Mouse (Mus musculus) 416B (cell line): ENCODE measurements around the gene Rab31.

Experiments used
- DNase-seq: peaks from one replicate; pipeline ENCODE4 v3.0.0; 2011; ENCODE audit warnings: low read depth

The Rab31 gene

DNA sequence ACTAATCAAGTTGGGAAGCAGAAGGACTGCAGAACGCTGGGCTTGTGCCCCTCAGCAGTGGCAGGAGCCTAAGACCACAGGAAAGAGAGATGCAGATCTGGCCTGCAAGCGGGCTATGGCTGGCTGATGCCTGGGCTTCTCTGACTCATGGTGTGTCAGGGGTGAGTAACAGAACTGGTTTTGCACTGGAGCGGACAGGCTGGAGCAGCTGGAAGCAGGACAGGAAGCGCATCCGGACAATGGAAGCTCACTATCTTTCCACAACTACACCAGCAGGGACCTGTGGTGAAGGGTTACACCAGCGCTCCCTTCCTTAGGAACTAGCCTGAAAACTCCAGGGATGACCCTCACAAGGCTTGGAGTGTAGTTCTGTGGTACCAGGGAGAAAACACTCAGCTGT is 34.9 kb downstream of the Rab31 start:
- DNase-seq, result peak; percentile 96

GRCm38 (mm10) chr17:65737175-65737574 is 35.4 kb downstream of the Rab31 start:
- DNase-seq, result peak; percentile 81

GRCm38 (mm10) chr17:65735088-65735487 is 37.5 kb downstream of the Rab31 start:
- DNase-seq, result peak; percentile 82

DNA sequence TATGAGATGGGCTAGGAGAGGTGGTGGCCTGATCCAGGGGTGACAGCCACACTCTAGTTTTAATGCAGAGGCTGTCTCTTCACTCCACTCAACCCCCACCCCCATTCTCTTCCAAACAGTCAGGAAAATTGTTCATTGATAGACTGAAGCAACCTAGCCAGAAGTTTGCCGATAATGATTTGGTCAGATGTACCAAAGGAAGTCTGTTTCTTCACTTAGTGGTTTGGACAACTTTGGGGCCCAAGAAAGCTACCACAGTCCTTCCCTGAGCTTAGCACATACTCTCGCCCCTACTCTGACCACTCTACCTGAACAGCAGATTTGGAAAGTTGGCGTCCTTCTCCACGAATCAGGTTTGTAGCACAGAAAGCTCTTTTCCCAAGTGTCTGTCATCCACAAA is 39.9 kb downstream of the Rab31 start:
- DNase-seq, result peak; percentile 68

- DNase-seq, result no peak
Observed at GRCm38 (mm10) chr17:65731710-65732109, 40.8 kb downstream of the Rab31 start.

DNA sequence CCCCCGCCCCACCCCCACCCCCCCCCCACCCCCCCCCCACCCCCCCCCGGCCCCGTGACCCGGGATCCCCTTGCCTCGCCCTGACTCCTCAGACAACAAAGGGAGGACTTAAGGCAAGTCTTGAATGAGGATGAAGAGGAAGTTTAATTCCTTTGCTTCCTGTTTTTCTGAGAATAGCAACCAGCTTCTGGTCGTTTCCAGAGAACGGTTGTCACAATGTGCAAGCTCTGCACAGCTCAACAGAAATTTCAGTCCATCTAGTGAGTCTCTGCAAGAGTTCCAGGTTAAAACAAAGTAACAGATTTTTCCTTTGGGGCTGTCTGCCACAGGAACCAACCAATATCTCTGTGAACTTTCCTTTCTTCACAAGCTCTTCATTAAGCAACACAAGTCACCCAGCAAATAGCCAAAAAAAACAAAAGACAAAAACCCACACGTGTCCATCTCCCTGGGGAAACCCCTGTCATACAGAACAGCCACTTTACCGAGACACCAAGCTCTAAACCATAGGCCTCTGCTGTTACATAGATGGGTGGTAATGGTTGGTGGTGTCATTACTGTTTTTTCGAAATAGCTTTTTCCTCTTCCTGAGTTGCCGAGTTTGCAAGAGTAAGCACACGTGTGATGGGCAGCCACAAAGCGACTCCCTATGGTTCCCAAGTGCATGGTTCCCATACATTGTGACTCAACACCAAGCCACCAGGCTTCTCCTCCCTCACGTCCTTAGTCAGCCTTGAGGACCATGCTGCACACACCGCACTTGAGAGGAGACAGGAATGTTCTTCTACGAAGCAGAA is 42.4 kb downstream of the Rab31 start:
- DNase-seq, result peak; percentile 83

DNA sequence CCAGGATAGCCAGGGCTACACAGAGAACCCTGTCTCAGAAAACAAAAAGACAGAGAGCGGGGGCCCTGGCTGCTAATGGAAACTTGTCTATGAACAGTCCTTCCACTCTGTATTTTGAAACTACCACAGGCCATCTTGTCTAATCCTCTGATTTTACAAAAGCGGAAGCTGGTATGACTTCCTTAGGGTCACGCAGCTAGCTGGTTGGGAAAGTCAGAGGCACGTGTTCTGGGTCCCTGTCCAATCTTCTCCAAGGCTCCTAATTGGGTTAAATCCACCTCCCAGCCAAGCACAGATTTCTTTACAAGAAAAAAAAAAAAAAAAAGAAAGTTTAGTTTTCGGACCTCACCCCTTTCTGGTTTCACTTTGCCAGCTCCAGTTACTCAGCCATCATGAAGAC is 45.8 kb downstream of the Rab31 start:
- peak; percentile 44 for DNase-seq

GRCm38 (mm10) chr17:65726274-65726673 is 46.3 kb downstream of the Rab31 start:
- peak; percentile 47 for DNase-seq

DNA sequence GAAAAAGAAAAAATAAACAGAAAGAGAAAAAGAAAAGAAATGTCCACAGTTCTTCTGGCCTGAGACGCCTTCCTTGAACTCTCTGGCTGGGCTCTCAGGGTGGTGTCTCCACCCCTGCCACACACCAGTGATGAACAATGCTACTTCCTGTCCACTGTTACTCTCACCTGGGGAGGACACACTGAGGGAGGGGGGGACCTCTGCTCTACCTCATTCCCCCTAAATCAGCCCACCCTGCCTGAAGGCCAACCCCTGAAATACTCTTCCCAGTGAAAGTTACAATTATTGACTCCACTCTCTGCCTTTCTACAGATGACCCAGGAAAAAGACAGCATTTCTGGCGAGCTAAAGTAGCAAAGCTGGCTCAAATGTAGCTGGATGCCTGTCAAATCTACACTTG is 46.7 kb downstream of the Rab31 start:
- DNase-seq, result peak; percentile 21

GRCm38 (mm10) chr17:65725381-65725780 is 47.2 kb downstream of the Rab31 start:
- peak; percentile 43 for DNase-seq

DNA sequence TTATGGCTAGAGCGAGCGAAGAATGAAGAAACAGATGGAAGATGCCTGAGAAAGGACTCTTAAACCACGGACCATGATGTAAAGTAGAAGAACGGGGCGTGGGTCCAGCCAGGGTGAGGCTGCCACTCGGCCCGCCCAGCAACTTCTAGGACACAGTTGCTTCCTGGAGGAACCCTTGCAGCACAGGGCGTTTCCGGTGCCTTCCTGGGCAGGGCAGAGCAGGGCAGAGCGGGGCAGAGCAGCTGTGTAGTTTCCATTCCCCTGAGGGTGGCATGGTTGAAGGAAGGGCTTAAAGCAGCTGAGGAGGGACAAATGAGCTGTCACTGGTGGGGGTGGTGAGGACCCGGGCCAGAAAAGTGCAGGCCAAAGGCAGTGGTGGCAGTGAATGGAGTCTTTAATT is 48.3 kb downstream of the Rab31 start:
- peak; percentile 91 for DNase-seq

DNA sequence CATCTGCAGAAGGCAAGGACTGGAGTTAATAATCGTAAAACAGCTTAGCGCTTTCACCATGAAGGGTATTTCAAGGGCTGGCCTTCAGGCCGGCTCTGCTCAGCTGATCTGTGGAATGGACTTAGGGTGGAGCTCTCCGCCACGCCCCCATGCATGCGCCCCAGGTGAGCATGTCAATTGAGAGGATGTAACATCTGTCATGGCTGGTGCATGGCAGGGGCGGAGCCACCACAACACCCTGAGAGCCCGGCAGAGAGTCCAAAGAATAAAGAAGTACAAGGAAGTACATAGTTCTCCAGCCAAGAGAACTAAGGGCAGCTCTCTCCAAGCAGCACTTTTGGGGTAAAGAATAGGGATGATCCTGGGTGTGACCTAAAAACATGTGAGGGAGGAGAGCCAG is 48.9 kb downstream of the Rab31 start:
- DNase-seq, result no peak

GRCm38 (mm10) chr17:65721330-65721729 is 51.2 kb downstream of the Rab31 start:
- no peak for DNase-seq

DNA sequence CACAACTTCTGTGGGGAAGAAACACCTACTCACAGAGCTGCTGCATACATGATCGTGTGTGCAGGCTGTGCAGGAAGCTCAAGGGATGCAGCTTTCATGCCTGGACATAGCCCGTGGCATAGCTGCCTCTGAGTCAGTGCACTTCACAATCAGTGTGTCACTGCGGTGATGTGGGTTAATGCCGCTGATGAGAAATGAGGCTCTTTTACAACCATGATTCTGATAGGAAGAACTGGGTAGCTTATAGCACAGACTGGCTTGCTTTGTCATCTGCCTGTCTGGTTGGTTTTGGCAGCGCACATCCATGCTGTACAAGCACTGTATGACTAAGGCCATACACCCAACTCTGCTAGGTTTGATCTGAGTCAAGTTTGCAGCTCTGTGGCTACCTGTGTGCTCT is 52.7 kb downstream of the Rab31 start:
- peak; percentile 39 for DNase-seq

GRCm38 (mm10) chr17:65718578-65718977 is 54.0 kb downstream of the Rab31 start:
- peak; percentile 85 for DNase-seq

DNA sequence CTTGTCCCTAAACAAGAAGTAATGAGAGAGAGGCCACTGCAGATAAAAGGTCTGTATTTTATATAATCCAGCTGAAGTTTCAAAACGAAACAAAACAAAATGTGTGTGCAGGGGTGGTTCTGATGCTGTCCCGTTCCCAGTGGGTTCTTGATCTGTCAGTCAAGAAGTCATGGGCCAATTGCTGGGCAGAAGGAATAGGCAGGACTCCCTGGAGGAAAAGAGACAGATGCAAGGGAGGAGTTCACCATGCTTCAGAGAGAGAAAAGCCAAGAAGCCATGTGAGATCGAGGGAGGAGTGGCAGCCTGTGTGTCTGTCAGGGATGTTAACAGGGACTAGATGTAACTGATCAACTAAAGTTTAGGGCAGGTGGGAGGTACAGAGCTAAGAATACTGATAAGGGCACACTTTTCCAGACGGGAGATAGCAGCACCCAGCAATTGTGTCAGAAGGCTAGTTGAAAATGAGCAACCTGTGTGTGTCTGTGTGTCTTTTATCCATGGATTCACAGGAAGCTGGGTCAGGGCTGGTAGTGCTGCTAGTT is 54.8 kb downstream of the Rab31 start:
- no peak for DNase-seq

- DNase-seq, result no peak
Observed at GRCm38 (mm10) chr17:65714060-65714459, 58.5 kb downstream of the Rab31 start.

DNA sequence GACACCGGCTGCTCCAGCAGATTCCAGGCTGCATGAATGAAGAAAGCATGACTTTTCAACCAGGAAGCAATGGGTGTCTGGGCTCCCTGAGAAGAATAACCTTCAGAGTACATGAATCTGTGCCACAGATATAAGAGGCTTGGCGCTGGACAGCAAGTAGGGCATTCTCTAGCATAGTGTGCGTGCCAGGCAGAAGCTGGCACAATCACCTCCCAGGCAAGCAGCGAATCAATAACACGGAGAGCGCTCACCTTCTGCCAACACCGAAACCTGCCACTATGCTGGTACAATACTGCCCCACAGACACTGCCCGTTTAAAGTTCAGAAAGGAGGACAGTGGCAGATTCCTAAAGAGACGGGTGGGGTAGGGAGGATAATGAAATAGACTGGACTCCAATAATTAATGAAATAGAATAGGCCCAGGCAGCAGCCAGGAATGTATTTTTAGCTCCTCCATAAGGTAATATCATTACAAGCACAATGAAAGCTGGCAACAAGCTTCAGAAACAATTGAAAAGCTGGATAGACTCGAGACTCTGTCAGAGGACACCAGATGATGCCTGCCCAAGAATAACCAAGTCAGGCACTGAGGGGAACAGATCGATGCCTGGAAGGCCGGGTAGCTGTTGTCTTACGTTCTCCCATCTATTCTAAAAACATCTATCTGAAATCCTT is 59.6 kb downstream of the Rab31 start:
- no peak for DNase-seq

GRCm38 (mm10) chr17:65711779-65712178 is 60.8 kb downstream of the Rab31 start:
- DNase-seq, result peak; percentile 82

GRCm38 (mm10) chr17:65710576-65710975 is 62.0 kb downstream of the Rab31 start:
- DNase-seq, result no peak

DNA sequence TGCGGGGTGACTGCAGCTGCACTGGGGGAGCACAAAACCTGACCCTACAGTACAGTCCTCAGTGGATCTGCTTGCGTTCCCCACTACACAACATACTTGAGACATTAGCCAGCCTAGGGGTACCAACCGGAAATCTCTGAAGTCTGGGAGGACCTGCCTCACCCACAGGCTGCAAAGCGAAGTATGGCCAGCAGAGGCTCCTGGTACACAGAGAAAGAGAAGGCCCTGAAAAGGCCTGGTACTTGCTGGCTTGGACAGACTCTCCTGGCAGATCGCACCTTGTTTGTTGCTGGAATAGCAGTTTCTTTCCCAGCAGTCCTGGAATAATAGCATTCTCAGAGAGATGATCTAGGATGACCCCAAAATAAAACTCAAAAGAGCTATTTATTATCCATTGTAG is 66.3 kb downstream of the Rab31 start:
- DNase-seq, result peak; percentile 51

- DNase-seq, result peak; percentile 35
Observed at GRCm38 (mm10) chr17:65703527-65704391, 68.8 kb downstream of the Rab31 start.
